Mouse (Mus musculus) heart, embryonic 13.5 days (tissue): ENCODE measurements around the gene 5330417C22Rik. TPM values are rescaled to one million over a fixed set of nuclear protein-coding genes. Genes with fewer than 3 reads are reported as not detected.
A peak's percentile ranks its signal among the peaks of the same experiment; 100 is the strongest.
"Not testable (repeated sequence)": the region's sequence is repeated elsewhere in the genome, so short reads cannot be mapped to it uniquely, and the experiment has no call there.

Experiments used
- ATAC-seq: fragments of 200-750 bp; cut with Nextera tagmentation; 2 replicates; pipeline ENCODE4 v1.8.0; 2017; ENCODE audit warnings: moderate TSS enrichment; ENCODE audit not compliant: insufficient number of reproducible peaks, low FRiP score, low TSS enrichment; ENCODE audit errors: extremely low read depth
- H3K27ac ChIP-seq: fragments of 300-500 bp; sonication (generic); replicated peaks from 2 replicates; pipeline ENCODE4 v1.5.1; 2015; ENCODE audit warnings: moderate library complexity, mild to moderate bottlenecking, inconsistent platforms
- H3K27me3 ChIP-seq: fragments of 300-500 bp; sonication (generic); replicated peaks from 2 replicates; pipeline ENCODE4 v1.6.1; 2015; ENCODE audit warnings: mild to moderate bottlenecking, inconsistent platforms
- H3K36me3 ChIP-seq: fragments of 300-500 bp; sonication (generic); 2 replicates; pipeline ENCODE4 v1.6.1; 2015; ENCODE audit warnings: mild to moderate bottlenecking, inconsistent platforms
- H3K4me1 ChIP-seq: fragments of 300-500 bp; sonication (generic); 2 replicates; pipeline ENCODE4 v1.6.1; 2015; ENCODE audit warnings: inconsistent platforms
- H3K4me2 ChIP-seq: fragments of 300-500 bp; sonication (generic); 2 replicates; pipeline ENCODE4 v1.6.1; 2015; ENCODE audit warnings: inconsistent platforms, mild to moderate bottlenecking, moderate library complexity
- H3K4me3 ChIP-seq: fragments of 300-500 bp; sonication (generic); 2 replicates; pipeline ENCODE4 v1.5.1; 2015; ENCODE audit warnings: moderate library complexity, mild to moderate bottlenecking, inconsistent platforms
- H3K9ac ChIP-seq: fragments of 300-500 bp; sonication (generic); 2 replicates; pipeline ENCODE4 v1.6.1; 2015; ENCODE audit warnings: inconsistent platforms, mild to moderate bottlenecking, moderate library complexity
- H3K9me3 ChIP-seq: fragments of 300-500 bp; sonication (generic); 2 replicates; pipeline ENCODE4 v1.6.1; 2016; ENCODE audit warnings: inconsistent platforms
- WGBS: fragments of 180-500 bp; shearing (Covaris S2); methylation state at CpG from one replicate; pipeline ENCODE4 v1.1.7; 2015; ENCODE audit warnings: mixed read lengths; 5-methylcytosine and 5-hydroxymethylcytosine counted together
- polyA plus RNA-seq: library from polyadenylated mRNA; unstranded; fragments of >200 nt; fragmentation: Nextera tagmentation; extraction: Ambion mirVana; gene quantifications from 2 replicates; pipeline ENCODE4 v1.2.1, GENCODE M21; 2015

5330417C22Rik gene
- 0.70 and 1.0 TPM in 2 replicates for polyA plus RNA-seq

- 3% methylated on average over 35 of the region's 35 CpGs for WGBS
- Histone ChIP-seq H3K27ac (no peak within 1 kb of the TSS), H3K27me3 (peaks cover 51% of the 10 kb centered on the region), H3K36me3 (no peaks in the 10 kb centered on the region), H3K9ac (peak within 1 kb of the TSS; percentile 64; the same call in 1 of the 2 replicates), H3K4me1 (peaks cover 27% of the 10 kb centered on the region), H3K4me3 (peak within 1 kb of the TSS; percentile 56), H3K4me2 (peak within 1 kb of the TSS; percentile 85), H3K9me3 (no peaks in the 10 kb centered on the region)
- ATAC-seq = no peak
Measured at GRCm38 (mm10) chr3:108536517-108537260, at the start of gene 5330417C22Rik. Gene 5330417C22Rik, minus strand, starts transcription at chr3:108536536.

GRCm38 (mm10) chr3:108584580-108584979, 48.2 kb upstream of the 5330417C22Rik start:
- H3K36me3 ChIP-seq = peaks cover 6% of the 10 kb centered on the region; the same call in 1 of the 2 replicates
- H3K4me1 ChIP-seq = no peaks in the 10 kb centered on the region
- 66% methylated on average over 4 of the region's 4 CpGs for WGBS
- ATAC-seq = no peak
- no peak overlapping the region for H3K4me3 ChIP-seq
- H3K27ac ChIP-seq = no peak overlapping the region
- H3K4me2 ChIP-seq = no peak overlapping the region
- no peaks in the 10 kb centered on the region for H3K9me3 ChIP-seq
- no peaks in the 10 kb centered on the region for H3K27me3 ChIP-seq
- no peak overlapping the region for H3K9ac ChIP-seq

GRCm38 (mm10) chr3:108574018-108574417, 37.7 kb upstream of the 5330417C22Rik start:
- ATAC-seq = no peak

GRCm38 (mm10) chr3:108572309-108573010, 36.1 kb upstream of the 5330417C22Rik start:
- peaks cover 16% of the 10 kb centered on the region for H3K4me1 ChIP-seq
- WGBS = 45% methylated on average over 18 of the region's 18 CpGs
- peak overlapping the region; percentile 70 for H3K4me3 ChIP-seq
- H3K4me2 ChIP-seq = peak overlapping the region; percentile 77
- peaks cover 13% of the 10 kb centered on the region; the same call in 1 of the 2 replicates for H3K27me3 ChIP-seq
- no peak overlapping the region for H3K27ac ChIP-seq
- no peaks in the 10 kb centered on the region; the same call in 1 of the 2 replicates for H3K36me3 ChIP-seq
- H3K9ac ChIP-seq = peak overlapping the region; percentile 89
- no peak for ATAC-seq
- H3K9me3 ChIP-seq = no peaks in the 10 kb centered on the region

More at GRCm38 (mm10) chr3:108574018-108574417, 37.7 kb upstream of the 5330417C22Rik start:
- 82% methylated on average over 5 of the region's 5 CpGs for WGBS
- no peak overlapping the region for H3K4me3 ChIP-seq
- H3K36me3 ChIP-seq = peaks cover 13% of the 10 kb centered on the region
- H3K4me1 ChIP-seq = peaks cover 16% of the 10 kb centered on the region
- H3K4me2 ChIP-seq = no peak overlapping the region
- H3K9ac ChIP-seq = no peak overlapping the region
- H3K27me3 ChIP-seq = 0 out of 2 replicates have a peak, but pooled peaks cover 3% of the 10 kb centered on the region
- H3K27ac ChIP-seq = no peak overlapping the region
- no peaks in the 10 kb centered on the region for H3K9me3 ChIP-seq

GRCm38 (mm10) chr3:108571443-108572294, 35.3 kb upstream of the 5330417C22Rik start, which contains the start of gene Taf13:
Gene Taf13, plus strand, starts transcription at chr3:108571698.
- Histone ChIP-seq H3K27ac (peak within 1 kb of the TSS; percentile 69), H3K4me3 (peak within 1 kb of the TSS; percentile 70), H3K27me3 (peaks cover 13% of the 10 kb centered on the region; the same call in 1 of the 2 replicates), H3K9ac (peak within 1 kb of the TSS; percentile 89), H3K36me3 (no peaks in the 10 kb centered on the region), H3K4me2 (peak within 1 kb of the TSS; percentile 77), H3K9me3 (no peaks in the 10 kb centered on the region), H3K4me1 (peaks cover 16% of the 10 kb centered on the region)
- WGBS = 1% methylated on average over 42 of the region's 42 CpGs
- ATAC-seq = peak; percentile 97

GRCm38 (mm10) chr3:108570813-108571212, 34.5 kb upstream of the 5330417C22Rik start:
- Histone ChIP-seq H3K27me3 (peaks cover 13% of the 10 kb centered on the region; the same call in 1 of the 2 replicates), H3K9ac (no peak overlapping the region), H3K4me1 (peaks cover 16% of the 10 kb centered on the region), H3K36me3 (no peaks in the 10 kb centered on the region), H3K4me2 (peak overlapping the region; percentile 77), H3K9me3 (no peaks in the 10 kb centered on the region), H3K4me3 (peak overlapping the region; percentile 70), H3K27ac (no peak overlapping the region)
- WGBS = 83% methylated on average over 14 of the region's 14 CpGs
- no peak for ATAC-seq

- not testable (repeated sequence) for H3K4me2 ChIP-seq, H3K27ac ChIP-seq, ATAC-seq, H3K9me3 ChIP-seq, H3K9ac ChIP-seq, H3K36me3 ChIP-seq, H3K4me3 ChIP-seq
- 49% methylated on average over 3 of the region's 3 CpGs for WGBS
- peaks cover 13% of the 10 kb centered on the region; the same call in 1 of the 2 replicates for H3K27me3 ChIP-seq
- peaks cover 16% of the 10 kb centered on the region for H3K4me1 ChIP-seq
Measured at GRCm38 (mm10) chr3:108569636-108570035, 33.3 kb upstream of the 5330417C22Rik start.

GRCm38 (mm10) chr3:108567990-108568877, 31.9 kb upstream of the 5330417C22Rik start:
- WGBS = 65% methylated on average over 15 of the region's 15 CpGs
- Histone ChIP-seq H3K27ac (no peak overlapping the region), H3K36me3 (no peaks in the 10 kb centered on the region), H3K27me3 (peaks cover 13% of the 10 kb centered on the region; the same call in 1 of the 2 replicates), H3K4me1 (peaks cover 11% of the 10 kb centered on the region), H3K9ac (no peak overlapping the region), H3K4me3 (no peak overlapping the region), H3K4me2 (no peak overlapping the region), H3K9me3 (no peaks in the 10 kb centered on the region)
- ATAC-seq = no peak

GRCm38 (mm10) chr3:108563309-108563708, 27.0 kb upstream of the 5330417C22Rik start:
- H3K27me3 ChIP-seq = peaks cover 5% of the 10 kb centered on the region; the same call in 1 of the 2 replicates
- H3K4me1 ChIP-seq = peaks cover 16% of the 10 kb centered on the region
- ATAC-seq = no peak
- peak overlapping the region; percentile 84 for H3K4me3 ChIP-seq
- WGBS = 8% methylated on average over 4 of the region's 4 CpGs
- peak overlapping the region; percentile 91 for H3K27ac ChIP-seq
- peak overlapping the region; percentile 94 for H3K4me2 ChIP-seq
- peak overlapping the region; percentile 79 for H3K9ac ChIP-seq
- H3K9me3 ChIP-seq = no peaks in the 10 kb centered on the region
- peaks cover 22% of the 10 kb centered on the region for H3K36me3 ChIP-seq

GRCm38 (mm10) chr3:108562777-108563271, 26.5 kb upstream of the 5330417C22Rik start:
- H3K4me2 ChIP-seq = peak overlapping the region; percentile 94
- peaks cover 16% of the 10 kb centered on the region for H3K4me1 ChIP-seq
- 8% methylated on average over 15 of the region's 15 CpGs for WGBS
- H3K36me3 ChIP-seq = peaks cover 26% of the 10 kb centered on the region
- no peaks in the 10 kb centered on the region for H3K9me3 ChIP-seq
- H3K4me3 ChIP-seq = peak overlapping the region; percentile 84
- no peak; the same call in 1 of the 2 replicates for ATAC-seq
- H3K27ac ChIP-seq = peak overlapping the region; percentile 91
- H3K9ac ChIP-seq = peak overlapping the region; percentile 79
- H3K27me3 ChIP-seq = peaks cover 2% of the 10 kb centered on the region; the same call in 1 of the 2 replicates
